Mouse (Mus musculus): ENCODE results near the gene Ifna1.
"Not testable (repeated sequence)": the region's sequence is repeated elsewhere in the genome, so short reads cannot be mapped to it uniquely, and the experiment has no call there.

Gene Ifna1

GRCm38 (mm10) chr4:88849698-88850097, at the start of gene Ifna1:
Ifna1 (plus strand) TSS chr4:88850087.
- Histone ChIP-seq H3K36me3 (ENCODE audit: control insufficient read depth, insufficient read depth, low read length, poor library complexity, severe bottlenecking) (no peaks in the 10 kb centered on the region), H3K27me3 (ENCODE audit: control insufficient read depth, insufficient read depth, low read length, poor library complexity, severe bottlenecking) (no peaks in the 10 kb centered on the region; the same call in 1 of the 2 replicates)
- DNase-seq (ENCODE audit: low read depth, low spot score), result peak; percentile 15

- not testable (repeated sequence) for DNase-seq (ENCODE audit: low read depth, low spot score); H3K36me3 ChIP-seq (ENCODE audit: control insufficient read depth, insufficient read depth, low read length, poor library complexity, severe bottlenecking); H3K27me3 ChIP-seq (ENCODE audit: control insufficient read depth, insufficient read depth, low read length, poor library complexity, severe bottlenecking)
Observed at GRCm38 (mm10) chr4:88802954-88803353, 46.9 kb upstream of the Ifna1 start, which contains the start of gene Gm13287. Gm13287 (plus strand) TSS chr4:88803254.

- DNase-seq (ENCODE audit: low read depth, low spot score), result not testable (repeated sequence)
Observed at GRCm38 (mm10) chr4:88805231-88805630, 44.7 kb upstream of the Ifna1 start, which contains the start of gene Gm13288. Gm13288 (plus strand) TSS chr4:88805531.

GRCm38 (mm10) chr4:88805761-88806160, 44.1 kb upstream of the Ifna1 start:
- not testable (repeated sequence) for H3K36me3 ChIP-seq (ENCODE audit: control insufficient read depth, insufficient read depth, low read length, poor library complexity, severe bottlenecking); DNase-seq (ENCODE audit: low read depth, low spot score)

More at GRCm38 (mm10) chr4:88805231-88805630, 44.7 kb upstream of the Ifna1 start, which contains the start of gene Gm13288:
- not testable (repeated sequence) for H3K36me3 ChIP-seq (ENCODE audit: control insufficient read depth, insufficient read depth, low read length, poor library complexity, severe bottlenecking); H3K27me3 ChIP-seq (ENCODE audit: control insufficient read depth, insufficient read depth, low read length, poor library complexity, severe bottlenecking)

GRCm38 (mm10) chr4:88815928-88816327, 34.0 kb upstream of the Ifna1 start, which contains the start of gene Ifna7:
Ifna7 (plus strand) TSS chr4:88816228.
- H3K36me3 ChIP-seq (ENCODE audit: control insufficient read depth, insufficient read depth, low read length, poor library complexity, severe bottlenecking), result no peaks in the 10 kb centered on the region
- no peak for DNase-seq (ENCODE audit: low read depth, low spot score)
- H3K27me3 ChIP-seq (ENCODE audit: control insufficient read depth, insufficient read depth, low read length, poor library complexity, severe bottlenecking), result no peaks in the 10 kb centered on the region

More at GRCm38 (mm10) chr4:88805761-88806160, 44.1 kb upstream of the Ifna1 start:
- not testable (repeated sequence) for H3K27me3 ChIP-seq (ENCODE audit: control insufficient read depth, insufficient read depth, low read length, poor library complexity, severe bottlenecking)

GRCm38 (mm10) chr4:88819659-88820058, 30.2 kb upstream of the Ifna1 start, which contains the start of gene Ifna11:
Ifna11 (plus strand) TSS chr4:88819959.
- no peaks in the 10 kb centered on the region for H3K27me3 ChIP-seq (ENCODE audit: control insufficient read depth, insufficient read depth, low read length, poor library complexity, severe bottlenecking)
- DNase-seq (ENCODE audit: low read depth, low spot score), result no peak
- no peaks in the 10 kb centered on the region for H3K36me3 ChIP-seq (ENCODE audit: control insufficient read depth, insufficient read depth, low read length, poor library complexity, severe bottlenecking)

- no peaks in the 10 kb centered on the region for H3K27me3 ChIP-seq (ENCODE audit: control insufficient read depth, insufficient read depth, low read length, poor library complexity, severe bottlenecking)
- no peaks in the 10 kb centered on the region for H3K36me3 ChIP-seq (ENCODE audit: control insufficient read depth, insufficient read depth, low read length, poor library complexity, severe bottlenecking)
- DNase-seq (ENCODE audit: low read depth, low spot score), result peak; percentile 42
Observed at GRCm38 (mm10) chr4:88822995-88823394, 26.9 kb upstream of the Ifna1 start.

- not testable (repeated sequence) for DNase-seq (ENCODE audit: low read depth, low spot score); H3K27me3 ChIP-seq (ENCODE audit: control insufficient read depth, insufficient read depth, low read length, poor library complexity, severe bottlenecking); H3K36me3 ChIP-seq (ENCODE audit: control insufficient read depth, insufficient read depth, low read length, poor library complexity, severe bottlenecking)
Observed at GRCm38 (mm10) chr4:88827116-88827515, 22.8 kb upstream of the Ifna1 start, which contains the start of gene Ifna6. Ifna6 (plus strand) TSS chr4:88827416.

- DNase-seq (ENCODE audit: low read depth, low spot score), result peak; percentile 44
- no peaks in the 10 kb centered on the region for H3K36me3 ChIP-seq (ENCODE audit: control insufficient read depth, insufficient read depth, low read length, poor library complexity, severe bottlenecking)
- H3K27me3 ChIP-seq (ENCODE audit: control insufficient read depth, insufficient read depth, low read length, poor library complexity, severe bottlenecking), result no peaks in the 10 kb centered on the region
Observed at GRCm38 (mm10) chr4:88830523-88830922, 19.4 kb upstream of the Ifna1 start.

- H3K36me3 ChIP-seq (ENCODE audit: control insufficient read depth, insufficient read depth, low read length, poor library complexity, severe bottlenecking); DNase-seq (ENCODE audit: low read depth, low spot score); H3K27me3 ChIP-seq (ENCODE audit: control insufficient read depth, insufficient read depth, low read length, poor library complexity, severe bottlenecking): not testable (repeated sequence)
Observed at GRCm38 (mm10) chr4:88835225-88835624, 14.7 kb upstream of the Ifna1 start, which contains the start of gene Ifna5. Ifna5 (plus strand) TSS chr4:88835525.

- DNase-seq (ENCODE audit: low read depth, low spot score), result peak; percentile 44
- no peaks in the 10 kb centered on the region for H3K27me3 ChIP-seq (ENCODE audit: control insufficient read depth, insufficient read depth, low read length, poor library complexity, severe bottlenecking)
Observed at GRCm38 (mm10) chr4:88838828-88839227, 11.1 kb upstream of the Ifna1 start.

GRCm38 (mm10) chr4:88840058-88840457, 9.8 kb upstream of the Ifna1 start:
- H3K27me3 ChIP-seq (ENCODE audit: control insufficient read depth, insufficient read depth, low read length, poor library complexity, severe bottlenecking), result no peaks in the 10 kb centered on the region
- H3K36me3 ChIP-seq (ENCODE audit: control insufficient read depth, insufficient read depth, low read length, poor library complexity, severe bottlenecking), result no peaks in the 10 kb centered on the region
- peak; percentile 21 for DNase-seq (ENCODE audit: low read depth, low spot score)

More at GRCm38 (mm10) chr4:88838828-88839227, 11.1 kb upstream of the Ifna1 start:
- no peaks in the 10 kb centered on the region for H3K36me3 ChIP-seq (ENCODE audit: control insufficient read depth, insufficient read depth, low read length, poor library complexity, severe bottlenecking)

- H3K36me3 ChIP-seq (ENCODE audit: control insufficient read depth, insufficient read depth, low read length, poor library complexity, severe bottlenecking), result no peaks in the 10 kb centered on the region
- no peaks in the 10 kb centered on the region for H3K27me3 ChIP-seq (ENCODE audit: control insufficient read depth, insufficient read depth, low read length, poor library complexity, severe bottlenecking)
- peak; percentile 41 for DNase-seq (ENCODE audit: low read depth, low spot score)
Observed at GRCm38 (mm10) chr4:88841438-88841911, 8.4 kb upstream of the Ifna1 start, which contains the start of gene Ifna4. Ifna4 (plus strand) TSS chr4:88841861.

- Histone ChIP-seq H3K27me3 (ENCODE audit: control insufficient read depth, insufficient read depth, low read length, poor library complexity, severe bottlenecking) (no peaks in the 10 kb centered on the region), H3K36me3 (ENCODE audit: control insufficient read depth, insufficient read depth, low read length, poor library complexity, severe bottlenecking) (no peaks in the 10 kb centered on the region)
- peak; percentile 37 for DNase-seq (ENCODE audit: low read depth, low spot score)
Observed at GRCm38 (mm10) chr4:88845334-88845733, 4.6 kb upstream of the Ifna1 start.

- H3K36me3 ChIP-seq (ENCODE audit: control insufficient read depth, insufficient read depth, low read length, poor library complexity, severe bottlenecking), result no peaks in the 10 kb centered on the region
- no peak for DNase-seq (ENCODE audit: low read depth, low spot score)
Observed at GRCm38 (mm10) chr4:88851026-88851763, 1.3 kb downstream of the Ifna1 start.

More at GRCm38 (mm10) chr4:88851026-88851763, 1.3 kb downstream of the Ifna1 start:
- H3K27me3 ChIP-seq (ENCODE audit: control insufficient read depth, insufficient read depth, low read length, poor library complexity, severe bottlenecking), result no peaks in the 10 kb centered on the region; the same call in 1 of the 2 replicates
